Mouse (Mus musculus) brain, embryonic 14.5 days (tissue): Measurements from ENCODE around the gene Cdkn2c.

ENCODE experiments used
- CTCF ChIP-seq: fragments of 200-500 bp; IDR thresholded peaks from 2 replicates; pipeline ENCODE4 v1.5.1; 2012; ENCODE audit warnings: inconsistent platforms, mild to moderate bottlenecking, moderate library complexity, borderline replicate concordance; ENCODE audit not compliant: insufficient read depth, insufficient read length; ENCODE audit errors: extremely low read depth
- POLR2A ChIP-seq: fragments of 200-500 bp; IDR thresholded peaks from 2 replicates; pipeline ENCODE4 v1.6.1; 2012; ENCODE audit warnings: mild to moderate bottlenecking, inconsistent platforms, borderline replicate concordance; ENCODE audit not compliant: poor library complexity, insufficient read depth, insufficient read length, severe bottlenecking; ENCODE audit errors: extremely low read depth

DNA sequence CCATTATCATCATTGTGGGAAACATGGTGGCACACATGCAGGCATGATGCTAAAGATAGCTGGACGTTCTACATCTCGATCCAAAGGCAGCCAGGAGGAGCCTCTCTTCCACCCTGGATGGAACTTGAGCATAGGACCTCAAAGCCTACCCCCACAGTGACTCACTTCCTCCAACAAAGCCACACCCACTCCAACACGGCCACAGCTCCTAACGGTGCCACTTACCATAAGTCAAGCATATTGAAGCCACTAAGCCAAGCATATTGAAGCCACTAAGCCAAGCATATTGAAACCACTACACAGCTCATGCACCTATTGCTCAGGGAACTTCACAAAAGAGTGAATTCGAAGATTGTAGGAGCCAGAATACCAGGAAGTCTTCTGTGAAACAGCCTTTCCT, 17.7 kb downstream of the Cdkn2c start:
- TF ChIP-seq CTCF (no peak), POLR2A (no peak)
